Mouse (Mus musculus): ENCODE results near the gene Itga5.

The Itga5 gene

GRCm38 (mm10) chr15:103297313-103297712 lies 69.2 kb downstream of the Itga5 start:
- no peak for DNase-seq (ENCODE audit: extremely low spot score, low read depth, low spot score)

GRCm38 (mm10) chr15:103295851-103296250 lies 70.7 kb downstream of the Itga5 start:
- no peak for DNase-seq (ENCODE audit: extremely low spot score, low read depth, low spot score)

- DNase-seq (ENCODE audit: extremely low spot score, low read depth, low spot score): no peak
These were observed 71.9 kb downstream of the Itga5 start for GRCm38 (mm10) chr15:103294649-103295048.

All from hindlimb bud, embryonic 11.5 days (tissue).